Mouse (Mus musculus): ENCODE data around the gene Slc6a4. TPM values are rescaled to one million over a fixed set of nuclear protein-coding genes. Genes with fewer than 3 reads are reported as not detected.

Slc6a4 gene
- polyA plus RNA-seq (2012; ENCODE audit: insufficient read depth, low replicate concordance), result 92.6 and 133 TPM in 2 replicates

DNA sequence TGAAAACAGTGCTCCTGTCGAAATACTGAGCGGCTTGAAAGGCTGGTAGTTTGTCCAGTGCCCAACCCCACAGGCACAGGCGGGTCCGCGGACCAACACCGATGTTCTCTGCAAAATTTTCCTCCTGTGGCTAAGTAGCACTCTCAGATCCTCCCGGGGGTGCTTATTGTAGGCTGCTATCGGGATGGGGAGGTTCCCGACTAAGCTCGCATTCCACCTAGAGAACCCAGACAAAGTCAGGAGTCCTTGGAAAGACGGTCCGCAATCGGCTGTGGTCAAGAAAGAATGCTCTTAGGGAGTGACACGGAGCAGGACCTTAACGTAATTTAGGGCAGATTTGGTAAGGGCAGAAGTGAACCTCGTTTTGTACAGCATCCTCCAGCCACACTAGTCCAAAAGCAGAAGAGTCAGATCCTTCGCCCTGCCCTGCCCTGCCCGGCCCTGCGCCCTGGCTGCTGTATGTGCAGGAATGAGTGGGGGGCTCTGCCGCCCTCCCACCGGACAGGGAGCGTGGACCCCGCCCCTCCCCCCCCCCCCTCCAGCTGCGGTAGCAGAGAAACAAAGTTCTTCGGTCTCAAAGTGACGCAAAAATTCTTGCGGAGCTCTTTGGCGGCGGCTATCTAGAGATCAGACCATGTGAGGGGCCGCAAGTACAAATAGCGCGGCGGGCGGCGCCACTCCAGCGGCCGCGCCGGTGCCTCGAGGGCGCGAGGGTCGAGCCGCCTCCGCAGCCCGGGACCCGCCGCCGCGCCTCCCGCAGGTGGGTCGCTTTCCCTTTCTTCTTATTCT is at the start of gene Slc6a4:
TSS of gene Slc6a4 (plus strand) at position 688 of the 789 bp plus-strand sequence.
- H3K36me3 ChIP-seq (replicated peaks; ENCODE audit: low read length), result peaks cover 38% of the 10 kb centered on the region
- peaks cover 79% of the 10 kb centered on the region for H3K4me1 ChIP-seq
- TF ChIP-seq FLI1 (IDR thresholded peaks at IDR 0.05; ENCODE audit: low read length) (no peak), GATA1 (IDR thresholded peaks at IDR 0.05; ENCODE audit: borderline replicate concordance, low read length) (no peak)
- H3K27me3 ChIP-seq (replicated peaks), result peaks cover 6% of the 10 kb centered on the region
- peak within 1 kb of the TSS; percentile 95 for H3K4me3 ChIP-seq (replicated peaks)
- no peaks in the 10 kb centered on the region for H3K9me3 ChIP-seq

DNA sequence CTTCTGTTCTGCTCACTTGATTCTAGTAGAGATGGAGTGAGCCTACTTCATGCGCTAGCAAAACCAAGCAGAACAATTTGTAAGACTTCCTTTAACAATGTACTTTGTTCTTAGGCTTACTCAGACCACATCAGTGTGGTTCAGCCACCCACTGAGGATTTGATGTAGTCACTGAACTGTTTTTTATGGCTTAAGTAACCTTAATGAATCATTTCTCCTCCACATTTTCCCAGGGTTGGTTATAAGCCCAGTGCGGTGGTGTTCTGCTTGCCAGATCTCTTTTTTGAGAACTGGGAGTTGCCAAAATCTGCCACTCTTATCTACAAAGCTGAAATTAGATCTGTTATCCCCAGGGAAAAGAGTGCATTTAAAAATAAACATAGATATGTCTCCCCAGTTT is 44.9 kb upstream of the Slc6a4 start:
- H3K4me3 ChIP-seq (replicated peaks), result no peak overlapping the region
- peaks cover 22% of the 10 kb centered on the region for H3K4me1 ChIP-seq
- H3K27me3 ChIP-seq (replicated peaks), result no peaks in the 10 kb centered on the region
- H3K9me3 ChIP-seq, result no peaks in the 10 kb centered on the region
- peaks cover 97% of the 10 kb centered on the region for H3K36me3 ChIP-seq (replicated peaks; ENCODE audit: low read length)
- TF ChIP-seq GATA1 (IDR thresholded peaks at IDR 0.05; ENCODE audit: borderline replicate concordance, low read length) (no peak), FLI1 (IDR thresholded peaks at IDR 0.05; ENCODE audit: low read length) (no peak)

DNA sequence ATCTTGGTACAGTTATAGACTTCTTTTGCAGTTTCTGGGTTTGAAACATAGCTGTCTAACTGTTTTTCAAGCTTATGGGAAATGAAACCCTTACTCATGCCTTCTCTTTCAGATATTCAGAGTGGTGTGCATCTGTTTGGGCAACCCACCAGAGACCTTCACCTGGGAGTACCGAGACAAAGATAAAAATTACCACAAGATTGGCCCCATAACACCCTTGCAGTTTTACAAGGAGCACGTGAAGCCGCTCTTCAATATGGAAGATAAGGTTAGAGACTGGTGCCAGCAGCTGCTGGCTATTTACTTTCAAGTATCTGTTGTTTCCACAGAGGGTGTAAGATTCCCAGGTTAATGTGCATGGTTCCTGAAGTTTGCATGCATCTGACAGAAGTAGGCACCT is 32.7 kb upstream of the Slc6a4 start:
- peaks cover 97% of the 10 kb centered on the region for H3K36me3 ChIP-seq (replicated peaks; ENCODE audit: low read length)
- H3K27me3 ChIP-seq (replicated peaks), result no peaks in the 10 kb centered on the region
- peaks cover 3% of the 10 kb centered on the region for H3K4me1 ChIP-seq
- no peak overlapping the region for H3K4me3 ChIP-seq (replicated peaks)
- TF ChIP-seq FLI1 (IDR thresholded peaks at IDR 0.05; ENCODE audit: low read length), result no peak
- TF ChIP-seq GATA1 (IDR thresholded peaks at IDR 0.05; ENCODE audit: borderline replicate concordance, low read length), result no peak
- H3K9me3 ChIP-seq, result no peaks in the 10 kb centered on the region

DNA sequence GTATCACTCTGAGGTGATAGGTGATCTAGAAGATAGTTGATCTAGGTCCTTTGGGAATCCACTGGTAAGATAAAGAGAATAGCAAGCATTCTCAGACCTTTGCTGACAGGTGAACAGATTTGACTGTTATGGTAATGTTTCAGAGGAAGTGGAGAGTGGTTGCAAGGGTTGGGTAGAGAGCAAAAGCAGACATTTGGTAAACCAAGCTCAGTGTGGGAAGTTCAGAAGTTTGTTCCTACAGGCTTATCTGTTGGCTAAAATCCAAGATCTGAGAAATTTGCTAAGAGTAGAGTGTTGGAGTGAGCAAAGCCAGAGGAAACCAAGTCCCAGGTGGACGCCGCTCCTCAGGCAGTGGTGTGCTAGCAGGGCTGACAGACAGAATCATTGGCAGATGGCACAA is 28.1 kb upstream of the Slc6a4 start:
- Histone ChIP-seq H3K27me3 (replicated peaks) (no peaks in the 10 kb centered on the region), H3K36me3 (replicated peaks; ENCODE audit: low read length) (peaks cover 98% of the 10 kb centered on the region), H3K4me1 (peaks cover 28% of the 10 kb centered on the region), H3K4me3 (replicated peaks) (no peak overlapping the region), H3K9me3 (0 out of 2 replicates have a peak, but pooled peaks cover 3% of the 10 kb centered on the region)
- no peak for TF ChIP-seq GATA1 (IDR thresholded peaks at IDR 0.05; ENCODE audit: borderline replicate concordance, low read length)
- no peak for TF ChIP-seq FLI1 (IDR thresholded peaks at IDR 0.05; ENCODE audit: low read length)

GRCm38 (mm10) chr11:76974680-76975319 is 23.6 kb upstream of the Slc6a4 start:
- H3K9me3 ChIP-seq, result 0 out of 2 replicates have a peak, but pooled peaks cover 8% of the 10 kb centered on the region
- no peak overlapping the region for H3K4me3 ChIP-seq (replicated peaks)
- TF ChIP-seq GATA1 (IDR thresholded peaks at IDR 0.05; ENCODE audit: borderline replicate concordance, low read length) (no peak), FLI1 (IDR thresholded peaks at IDR 0.05; ENCODE audit: low read length) (no peak)
- H3K36me3 ChIP-seq (replicated peaks; ENCODE audit: low read length), result peaks cover 95% of the 10 kb centered on the region
- no peaks in the 10 kb centered on the region for H3K27me3 ChIP-seq (replicated peaks)
- H3K4me1 ChIP-seq, result peaks cover 52% of the 10 kb centered on the region

- TF ChIP-seq GATA1 (IDR thresholded peaks at IDR 0.05; ENCODE audit: borderline replicate concordance, low read length) (no peak), FLI1 (IDR thresholded peaks at IDR 0.05; ENCODE audit: low read length) (no peak)
- H3K4me1 ChIP-seq, result peaks cover 84% of the 10 kb centered on the region
- H3K9me3 ChIP-seq, result no peaks in the 10 kb centered on the region
- H3K36me3 ChIP-seq (replicated peaks; ENCODE audit: low read length), result peaks cover 90% of the 10 kb centered on the region
- no peak overlapping the region for H3K4me3 ChIP-seq (replicated peaks)
- no peaks in the 10 kb centered on the region for H3K27me3 ChIP-seq (replicated peaks)
Observed at GRCm38 (mm10) chr11:76981570-76982141, 16.7 kb upstream of the Slc6a4 start.

DNA sequence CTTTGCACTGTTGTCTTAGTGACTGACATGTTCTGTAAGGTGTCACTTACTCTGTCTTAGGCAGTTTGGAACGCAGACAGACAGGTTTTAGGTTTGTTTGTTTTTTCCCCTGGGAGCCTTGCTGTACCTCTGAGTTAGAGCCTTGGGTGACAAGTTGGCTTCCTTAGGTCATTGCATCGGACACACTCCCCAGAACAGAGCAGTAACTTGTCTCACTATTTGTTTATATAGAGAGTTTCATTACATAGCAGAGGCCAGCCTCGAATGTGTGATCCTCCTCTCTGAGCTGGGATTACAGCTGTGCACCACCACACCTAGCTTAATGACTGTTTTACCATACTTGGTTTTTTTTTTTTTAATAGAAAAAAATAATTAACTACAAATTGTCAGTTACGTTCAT is 16.0 kb upstream of the Slc6a4 start:
- peaks cover 91% of the 10 kb centered on the region for H3K4me1 ChIP-seq
- H3K4me3 ChIP-seq (replicated peaks), result no peak overlapping the region
- no peaks in the 10 kb centered on the region for H3K27me3 ChIP-seq (replicated peaks)
- H3K9me3 ChIP-seq, result no peaks in the 10 kb centered on the region
- TF ChIP-seq FLI1 (IDR thresholded peaks at IDR 0.05; ENCODE audit: low read length) (no peak), GATA1 (IDR thresholded peaks at IDR 0.05; ENCODE audit: borderline replicate concordance, low read length) (no peak)
- H3K36me3 ChIP-seq (replicated peaks; ENCODE audit: low read length), result peaks cover 94% of the 10 kb centered on the region

GRCm38 (mm10) chr11:76983641-76984040 is 14.8 kb upstream of the Slc6a4 start:
- Histone ChIP-seq H3K4me1 (peaks cover 90% of the 10 kb centered on the region), H3K9me3 (no peaks in the 10 kb centered on the region), H3K4me3 (replicated peaks) (no peak overlapping the region), H3K27me3 (replicated peaks) (no peaks in the 10 kb centered on the region), H3K36me3 (replicated peaks; ENCODE audit: low read length) (peaks cover 94% of the 10 kb centered on the region)
- no peak for TF ChIP-seq GATA1 (IDR thresholded peaks at IDR 0.05; ENCODE audit: borderline replicate concordance, low read length)
- no peak for TF ChIP-seq FLI1 (IDR thresholded peaks at IDR 0.05; ENCODE audit: low read length)

DNA sequence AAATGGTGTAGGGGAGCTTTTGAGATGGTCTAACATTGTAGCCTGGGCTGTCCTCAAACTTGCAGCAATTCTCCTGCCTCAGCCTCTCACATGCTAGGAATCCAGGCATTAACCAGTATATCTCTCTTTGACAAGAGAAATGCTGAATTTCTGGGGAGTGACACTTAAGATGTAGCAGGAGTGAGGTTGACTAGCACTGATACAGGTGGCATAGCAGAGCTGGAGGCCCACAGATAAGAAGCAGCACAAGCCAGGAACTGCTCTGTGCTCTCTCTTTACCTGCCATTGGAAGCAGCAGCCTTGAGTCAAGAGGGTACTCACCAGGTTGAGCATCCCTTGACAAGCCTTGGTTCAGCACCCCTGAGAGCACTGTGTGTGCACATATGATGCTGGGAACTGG is 14.2 kb upstream of the Slc6a4 start:
- no peak for TF ChIP-seq GATA1 (IDR thresholded peaks at IDR 0.05; ENCODE audit: borderline replicate concordance, low read length)
- TF ChIP-seq FLI1 (IDR thresholded peaks at IDR 0.05; ENCODE audit: low read length), result no peak
- H3K4me1 ChIP-seq, result peaks cover 90% of the 10 kb centered on the region
- H3K36me3 ChIP-seq (replicated peaks; ENCODE audit: low read length), result peaks cover 94% of the 10 kb centered on the region
- H3K27me3 ChIP-seq (replicated peaks), result no peaks in the 10 kb centered on the region
- H3K9me3 ChIP-seq, result no peaks in the 10 kb centered on the region
- peak overlapping the region; percentile 44 for H3K4me3 ChIP-seq (replicated peaks)

DNA sequence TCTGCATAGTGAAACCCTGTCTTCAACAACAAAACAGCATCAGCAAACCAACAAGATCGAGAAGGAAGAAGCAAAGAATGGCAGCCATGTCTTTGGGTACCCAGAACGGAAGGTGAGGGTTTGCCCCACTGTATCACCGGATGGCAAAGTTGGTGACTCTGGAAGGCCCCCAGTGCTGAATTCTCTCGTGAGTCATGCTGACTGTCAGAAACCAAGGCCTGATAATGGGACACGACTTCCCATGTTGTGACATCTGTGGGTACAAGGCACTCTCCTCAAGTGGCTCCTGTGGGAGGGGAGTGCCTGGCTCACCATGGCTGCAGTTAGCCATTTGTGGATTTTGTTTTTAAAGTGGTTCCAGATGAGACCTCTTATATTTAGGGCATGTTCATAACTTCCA is 7.6 kb upstream of the Slc6a4 start:
- Histone ChIP-seq H3K4me3 (replicated peaks) (peak overlapping the region; percentile 86), H3K4me1 (peaks cover 96% of the 10 kb centered on the region), H3K9me3 (no peaks in the 10 kb centered on the region), H3K36me3 (replicated peaks; ENCODE audit: low read length) (peaks cover 34% of the 10 kb centered on the region), H3K27me3 (replicated peaks) (no peaks in the 10 kb centered on the region)
- TF ChIP-seq GATA1 (IDR thresholded peaks at IDR 0.05; ENCODE audit: borderline replicate concordance, low read length) (peak; percentile 86), FLI1 (IDR thresholded peaks at IDR 0.05; ENCODE audit: low read length) (peak; percentile 11; the same call in 1 of the 2 replicates)
